Mouse (Mus musculus) adipocyte (in vitro differentiated cells): Measurements from ENCODE around the gene Sympk.

Source experiments
- DNase-seq: peaks from one replicate; pipeline ENCODE4 v3.0.0-alpha.2; 2016; ENCODE audit warnings: low spot score

Sympk gene

GRCm38 (mm10) chr7:19007026-19007977, 16.9 kb upstream of the Sympk start:
- DNase-seq = no peak

DNA sequence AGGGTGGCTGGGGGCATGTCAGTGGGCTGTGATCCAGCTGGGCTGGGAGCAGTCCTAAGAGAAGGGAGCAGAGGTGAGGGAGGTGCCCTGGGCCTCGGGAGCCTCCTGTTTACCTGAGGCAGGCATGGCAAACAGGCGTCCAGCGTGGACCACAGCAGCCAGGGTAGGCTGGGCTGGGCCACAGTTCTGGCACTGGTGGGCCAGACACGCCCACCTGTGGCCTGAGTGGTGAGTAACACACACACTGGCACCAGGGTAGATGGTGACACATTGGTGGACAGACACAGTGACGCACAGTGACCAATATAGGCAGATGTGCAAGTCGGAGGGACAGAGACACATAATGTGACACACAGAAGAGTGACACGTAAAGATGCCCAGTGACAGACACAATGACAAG, 13.6 kb upstream of the Sympk start:
- DNase-seq = no peak

DNA sequence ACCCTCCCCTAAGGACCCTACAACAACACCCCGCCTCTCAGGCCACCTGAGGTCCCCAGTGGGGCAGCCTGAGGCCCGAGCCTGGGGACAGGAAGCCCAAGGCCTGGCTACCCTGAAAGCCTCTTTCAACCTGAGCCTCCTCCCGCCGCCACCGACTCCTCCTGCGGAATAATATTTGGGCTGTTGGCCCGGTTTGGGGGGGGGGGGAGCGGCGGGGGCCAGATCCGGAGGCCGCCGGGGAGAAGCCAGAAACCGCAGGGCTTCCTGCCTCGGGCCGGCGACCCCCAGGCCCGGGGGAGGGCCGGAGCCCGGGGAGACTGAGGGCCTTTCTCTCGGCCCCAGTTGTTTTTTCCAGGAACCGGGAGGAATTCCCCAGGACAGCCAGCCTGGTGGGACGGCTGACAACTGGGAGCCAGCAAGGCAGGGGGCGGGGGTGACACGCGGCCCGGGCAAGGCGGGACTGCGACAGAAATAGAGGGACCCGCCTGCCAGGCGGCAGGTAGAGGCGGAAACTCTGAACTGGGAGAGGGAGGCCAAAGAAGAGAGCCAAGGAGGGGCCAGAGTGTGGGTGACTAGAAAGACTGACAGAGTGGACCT, 12.1 kb upstream of the Sympk start:
- no peak for DNase-seq

- DNase-seq = no peak
Observed at GRCm38 (mm10) chr7:19012882-19013281, 11.3 kb upstream of the Sympk start.

- DNase-seq = no peak
Observed at GRCm38 (mm10) chr7:19014452-19014851, 9.7 kb upstream of the Sympk start.

DNA sequence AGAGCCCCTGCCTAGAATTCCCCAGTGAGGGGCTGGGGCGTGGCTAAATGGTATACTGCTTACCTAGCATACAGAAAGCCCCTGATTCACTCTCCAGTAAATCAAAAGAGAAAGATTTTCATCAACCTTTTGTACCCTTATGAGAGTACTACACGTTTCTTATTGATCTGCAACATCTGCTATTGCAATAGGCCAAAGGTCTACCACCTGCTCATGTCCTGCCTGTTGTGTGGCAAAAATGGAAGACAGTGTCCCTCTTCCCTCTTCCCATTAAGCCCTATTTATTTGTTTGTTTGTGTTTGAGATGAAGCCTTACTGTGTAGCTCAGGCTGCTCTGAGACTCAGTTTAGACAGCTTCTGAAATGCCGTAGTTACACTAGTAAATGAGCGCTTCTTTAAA, 8.1 kb upstream of the Sympk start:
- no peak for DNase-seq

- DNase-seq = no peak
Observed at GRCm38 (mm10) chr7:19017909-19018308, 6.3 kb upstream of the Sympk start.

- no peak for DNase-seq
Observed at GRCm38 (mm10) chr7:19021048-19021447, 3.1 kb upstream of the Sympk start.

GRCm38 (mm10) chr7:19022189-19022958, 1.8 kb upstream of the Sympk start:
- DNase-seq = no peak

- no peak for DNase-seq
Observed at GRCm38 (mm10) chr7:19023357-19023814, 791 bp upstream of the Sympk start, which contains the start of gene Foxa3. TSS of gene Foxa3 (minus strand) at chr7:19023538.

GRCm38 (mm10) chr7:19024581-19025255, 541 bp downstream of the Sympk start:
- no peak for DNase-seq

GRCm38 (mm10) chr7:19028067-19028466, 3.9 kb downstream of the Sympk start:
- no peak for DNase-seq

DNA sequence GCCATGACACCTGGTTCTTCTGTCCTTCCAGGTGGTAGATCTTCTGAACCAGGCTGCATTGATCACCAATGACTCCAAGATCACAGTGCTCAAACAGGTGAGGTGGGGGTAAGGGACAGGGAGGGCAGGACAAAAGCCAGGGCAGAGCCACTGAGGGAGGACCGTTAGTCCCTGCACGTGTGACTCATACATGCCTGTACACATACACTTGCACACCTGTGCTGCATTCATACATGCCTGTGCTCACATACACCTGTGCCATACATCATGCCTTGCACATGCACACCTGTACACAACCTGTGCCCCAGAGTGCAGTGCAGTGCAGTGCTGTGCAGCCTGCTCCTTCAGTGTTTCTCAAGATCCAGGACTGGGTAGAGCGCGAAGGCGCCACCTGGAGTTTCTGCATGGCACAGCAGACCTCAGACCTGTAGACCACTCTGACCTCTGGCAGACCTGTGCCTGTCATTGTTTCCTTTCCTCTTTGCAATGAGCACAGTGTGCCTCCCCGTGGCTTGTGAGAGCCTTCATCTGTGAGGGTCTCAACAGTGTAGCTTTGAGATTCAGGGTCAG, 5.0 kb downstream of the Sympk start:
- peak; percentile 36 for DNase-seq

DNA sequence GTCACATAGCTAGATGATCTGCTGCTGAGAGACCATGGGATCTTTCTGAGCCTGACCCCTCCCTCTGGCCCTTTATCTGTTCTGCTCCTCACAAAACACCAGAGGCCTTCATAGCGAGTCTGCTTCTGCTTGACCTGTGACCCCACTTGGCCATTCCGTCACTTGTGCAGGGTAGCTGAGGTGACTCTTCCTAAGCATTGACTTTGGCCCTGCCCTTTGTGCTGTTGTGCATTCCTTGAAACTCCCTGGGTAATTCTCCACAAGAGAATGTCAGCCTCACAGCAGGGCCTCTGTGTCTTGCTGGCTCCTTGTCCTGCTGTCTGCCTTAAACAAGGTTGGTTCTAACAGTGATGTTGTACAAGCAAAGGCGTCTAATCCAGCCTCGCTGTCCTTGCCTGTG, 7.5 kb downstream of the Sympk start:
- no peak for DNase-seq

GRCm38 (mm10) chr7:19044616-19045015, 20.4 kb downstream of the Sympk start:
- DNase-seq = no peak

- peak; percentile 78 for DNase-seq
Observed at GRCm38 (mm10) chr7:19046286-19047069, 22.3 kb downstream of the Sympk start.

DNA sequence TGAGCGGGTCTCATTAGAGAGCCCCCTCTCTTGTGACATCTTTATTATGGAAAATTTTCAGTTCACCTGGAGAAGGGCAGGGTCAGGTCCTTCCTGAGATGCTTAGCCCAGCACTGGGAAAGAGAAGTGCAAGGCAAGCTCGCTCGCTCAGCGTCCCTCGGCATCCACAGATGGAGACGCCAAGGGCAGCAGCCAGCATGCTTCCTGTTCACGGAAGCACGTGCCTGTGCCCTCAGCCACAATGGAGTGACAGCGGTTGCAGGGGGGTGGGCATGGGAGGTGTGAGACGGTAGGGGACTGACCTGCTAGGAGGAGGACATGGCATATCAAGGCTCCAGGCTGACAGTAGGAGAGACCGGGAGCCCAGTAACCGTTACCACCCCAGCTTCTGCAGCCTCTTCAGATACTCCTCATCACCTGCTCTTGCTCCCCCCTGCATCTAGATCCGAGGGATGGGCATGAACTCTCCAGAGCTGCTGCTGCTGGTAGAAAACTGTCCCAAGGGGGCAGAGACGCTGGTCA, 23.9 kb downstream of the Sympk start:
- no peak for DNase-seq

DNA sequence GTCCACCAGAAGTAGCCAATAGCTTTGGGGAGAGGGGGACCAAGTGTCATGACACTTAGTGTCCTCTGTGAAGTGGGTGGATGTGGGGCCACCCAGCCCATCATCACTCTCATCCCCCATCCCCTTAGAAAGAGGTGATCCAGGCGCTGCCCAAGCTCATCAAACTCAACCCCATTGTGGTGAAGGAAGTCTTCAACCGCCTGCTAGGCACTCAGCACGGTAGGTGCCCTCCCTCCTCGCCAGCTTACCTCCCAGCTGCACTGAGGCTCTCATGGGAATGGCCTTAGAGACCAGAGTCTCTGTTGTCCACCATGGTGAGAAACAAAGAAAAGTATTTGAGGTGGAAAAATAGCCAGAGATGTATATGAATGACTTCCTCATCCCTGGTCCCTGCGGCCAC, 25.1 kb downstream of the Sympk start:
- DNase-seq = no peak

DNA sequence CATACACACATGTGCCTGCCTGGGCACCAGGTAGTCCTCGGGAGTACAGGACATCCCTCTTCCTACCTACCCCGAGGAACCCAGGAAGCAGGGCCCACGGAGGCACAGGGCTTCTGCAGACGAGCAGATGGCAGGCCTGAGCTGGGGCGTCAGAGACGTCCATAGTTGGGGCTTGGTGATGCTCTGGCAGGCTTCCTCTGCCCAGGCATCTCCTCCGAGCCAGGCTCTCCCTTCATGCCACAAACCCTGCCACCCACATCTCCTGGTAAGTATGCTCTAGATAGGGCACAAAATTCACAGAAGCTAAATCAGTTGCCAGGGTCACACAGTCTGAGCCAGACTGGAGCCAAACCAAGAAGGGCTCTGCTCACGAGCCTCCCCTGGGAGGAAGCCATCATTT, 26.0 kb downstream of the Sympk start:
- no peak for DNase-seq

DNA sequence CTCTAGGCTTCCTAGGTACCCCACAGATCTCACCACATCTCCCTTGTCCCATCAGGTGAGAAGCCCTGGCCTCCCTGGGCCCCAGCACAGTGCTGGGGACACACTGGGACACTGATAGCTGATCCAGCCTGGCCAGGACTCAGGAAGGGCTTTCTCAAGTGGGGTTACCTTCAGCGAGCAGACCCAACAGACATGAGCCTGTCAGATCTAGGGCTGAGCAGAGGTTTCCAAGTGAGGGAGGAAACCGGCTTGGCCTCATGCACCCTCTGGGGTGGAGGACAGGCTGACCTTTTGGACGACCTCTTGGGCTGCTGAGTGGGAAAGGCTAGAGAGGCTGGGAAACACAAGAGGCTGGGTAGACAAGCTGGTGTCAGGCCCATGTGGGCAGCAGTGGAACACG, 27.0 kb downstream of the Sympk start:
- DNase-seq = no peak
